Mouse (Mus musculus): Measurements from ENCODE around the gene Tardbp. TPM values are rescaled to one million over a fixed set of nuclear protein-coding genes. Genes with fewer than 3 reads are reported as not detected.

The Tardbp gene
- total RNA-seq (2022): 100 to 1,000 TPM; 116 to 129 (median 124) TPM

DNA sequence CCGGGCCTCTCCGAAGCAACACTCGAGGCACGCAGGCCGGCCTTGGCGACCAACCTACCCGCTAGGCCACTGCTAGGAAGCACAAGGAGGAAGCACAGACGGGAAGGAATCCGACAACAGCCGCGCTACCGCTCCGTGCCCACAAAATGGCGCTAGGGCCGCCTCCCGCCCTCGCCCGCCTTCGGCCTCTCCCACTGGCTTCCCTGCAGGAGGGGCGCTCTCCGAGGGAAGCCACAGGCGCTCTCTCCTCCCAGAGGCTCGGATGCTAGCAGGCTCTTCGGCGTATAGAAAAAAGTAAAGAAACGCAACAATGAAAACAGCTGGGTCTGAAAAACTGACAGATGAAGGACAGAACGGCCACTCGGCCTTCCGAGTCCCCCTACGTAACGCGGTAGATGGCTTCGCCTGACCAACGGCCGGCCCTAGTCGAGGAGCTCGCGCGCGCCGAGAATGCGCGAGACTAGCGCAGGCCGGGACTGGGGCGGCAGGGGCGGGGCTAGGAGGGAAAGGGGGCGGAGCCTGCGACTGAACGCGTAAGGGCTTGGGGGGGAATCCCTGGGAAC lies at the start of gene Tardbp:
TSS of gene Tardbp (minus strand) at position 397 of the 563 bp plus-strand sequence.
- peak; percentile 92 to 94 for DNase-seq (ENCODE audit: low spot score in 2 of 2)

DNA sequence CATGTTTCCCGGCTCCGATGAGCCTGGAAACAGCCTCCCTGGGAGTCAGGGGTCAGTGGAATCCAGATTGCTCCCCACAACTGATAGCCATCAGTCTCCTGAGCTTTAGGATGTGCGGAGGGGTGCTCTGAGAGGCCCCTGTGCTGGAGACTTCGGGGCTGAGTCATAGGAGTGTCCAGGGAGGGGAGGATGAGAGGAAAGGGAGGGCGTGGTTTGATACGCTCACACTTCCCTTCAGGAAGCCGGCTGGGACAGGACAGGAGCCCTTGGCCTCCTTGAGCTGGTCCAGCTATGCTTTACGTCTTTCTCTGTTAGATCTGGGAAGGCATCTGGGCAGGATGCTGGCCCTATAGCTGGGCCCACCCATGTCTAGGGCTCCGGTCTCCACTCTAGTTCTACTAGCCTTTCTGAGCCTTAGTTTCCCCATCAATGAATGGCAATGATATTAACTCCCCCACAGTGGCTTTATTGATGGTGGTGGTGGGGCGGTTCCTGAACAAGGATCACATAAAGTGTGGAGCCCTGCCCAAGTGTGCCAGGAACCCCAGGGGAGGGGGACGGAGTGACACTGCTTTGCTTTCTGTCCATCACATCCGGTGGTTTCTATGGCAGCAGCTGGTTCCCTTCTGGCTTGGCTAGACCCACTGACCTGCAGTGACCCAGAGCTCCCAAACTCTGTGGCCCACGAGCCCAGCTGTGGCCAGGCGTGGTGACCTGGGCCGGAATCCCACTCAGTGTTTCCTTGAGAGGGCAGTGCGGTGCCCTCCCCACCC lies 49.6 kb upstream of the Tardbp start:
- no peak for DNase-seq (ENCODE audit: low spot score in 2 of 2)

DNA sequence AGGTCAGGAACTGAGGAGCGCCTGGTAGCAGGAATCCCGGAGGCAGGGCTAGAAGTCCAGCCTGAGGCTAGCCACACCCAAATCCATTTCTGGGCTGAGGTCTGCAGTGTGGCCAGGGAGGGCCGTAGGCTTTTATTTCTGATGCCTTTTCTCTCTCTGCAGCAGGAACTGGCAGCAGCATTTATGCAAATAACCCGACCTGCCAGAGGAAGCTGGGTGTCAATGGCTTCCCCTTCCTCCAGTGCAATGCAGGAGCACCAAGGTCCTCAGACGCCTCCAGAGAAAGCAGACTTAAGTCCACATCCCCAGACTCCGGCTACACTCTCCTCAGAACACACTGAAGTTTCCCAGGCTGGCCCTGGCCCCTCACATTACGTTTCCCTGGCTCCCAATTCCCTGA lies 48.2 kb upstream of the Tardbp start:
- DNase-seq (ENCODE audit: low spot score in 2 of 2): no peak

DNA sequence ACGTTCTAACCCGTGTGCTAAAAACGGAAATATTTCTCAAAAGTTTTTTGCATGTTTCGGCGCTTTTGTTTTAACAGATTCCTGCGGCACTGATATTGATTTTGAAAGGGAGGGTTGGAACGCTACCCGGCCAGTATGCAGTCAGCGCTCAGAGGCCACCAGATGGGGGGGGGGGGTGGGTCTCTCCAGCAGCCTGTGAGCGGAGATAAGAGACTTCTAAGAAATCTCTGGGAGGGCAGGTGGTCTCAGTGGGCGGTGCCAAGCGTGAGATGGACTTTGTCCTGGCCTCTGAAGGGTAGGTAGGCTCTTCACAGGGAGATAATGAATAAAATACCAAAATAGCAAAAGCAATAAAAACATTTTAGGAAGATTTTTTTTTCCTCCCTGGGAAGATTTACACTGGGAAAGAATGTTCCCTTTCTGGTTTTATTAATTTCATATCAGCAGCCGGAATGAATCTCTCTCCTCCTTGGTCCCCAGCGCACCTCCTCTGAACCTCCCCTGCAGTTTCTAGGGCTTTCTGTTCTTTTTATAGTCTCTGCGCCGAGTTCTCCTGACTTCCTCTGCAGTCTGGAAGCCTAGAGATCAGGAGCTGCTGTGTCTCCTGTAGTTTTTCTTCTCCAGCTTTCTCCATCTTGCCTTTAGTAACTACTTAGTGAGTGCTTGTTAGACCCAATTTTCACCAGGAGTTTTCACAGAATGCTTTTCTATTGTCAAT lies 44.6 kb upstream of the Tardbp start:
- no peak for DNase-seq (ENCODE audit: low spot score in 2 of 2)

DNA sequence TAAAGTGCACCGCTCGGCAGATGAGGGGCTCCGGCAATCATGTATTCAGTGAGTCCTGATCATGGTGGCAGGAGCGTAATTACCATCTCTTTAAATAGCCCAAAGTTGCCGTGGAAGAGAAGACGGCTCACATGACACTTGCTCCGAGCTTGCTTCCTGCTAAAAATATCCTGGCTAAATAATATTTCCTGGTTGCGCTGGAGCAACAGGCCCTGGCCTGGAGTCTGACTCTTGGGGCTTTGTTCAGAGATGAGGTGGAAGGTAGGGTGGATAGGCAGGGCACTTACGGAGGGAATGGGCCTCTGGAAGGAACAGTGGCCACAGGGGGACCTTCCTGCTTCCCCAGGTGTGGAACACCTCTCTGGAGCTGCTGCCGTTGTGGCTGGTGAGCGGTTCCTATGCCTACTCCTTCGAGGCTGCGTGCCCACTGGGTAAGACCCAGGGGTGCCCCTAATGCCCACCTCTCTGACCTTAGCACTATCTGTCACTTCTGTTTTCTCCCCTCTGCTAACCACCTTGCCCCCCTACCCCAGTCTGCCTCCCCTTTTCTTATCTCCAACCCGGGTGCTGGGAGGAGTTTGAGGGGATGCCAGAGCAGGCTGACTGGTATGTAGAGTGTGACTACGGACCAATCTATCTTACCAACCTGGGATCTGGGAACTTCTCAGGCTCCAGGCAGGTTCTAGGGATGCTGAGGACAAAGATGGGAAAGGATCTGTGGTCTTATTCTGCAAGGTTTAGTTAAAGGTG lies 40.4 kb upstream of the Tardbp start:
- peak; percentile 35 to 50 for DNase-seq (ENCODE audit: low spot score in 2 of 2)

DNA sequence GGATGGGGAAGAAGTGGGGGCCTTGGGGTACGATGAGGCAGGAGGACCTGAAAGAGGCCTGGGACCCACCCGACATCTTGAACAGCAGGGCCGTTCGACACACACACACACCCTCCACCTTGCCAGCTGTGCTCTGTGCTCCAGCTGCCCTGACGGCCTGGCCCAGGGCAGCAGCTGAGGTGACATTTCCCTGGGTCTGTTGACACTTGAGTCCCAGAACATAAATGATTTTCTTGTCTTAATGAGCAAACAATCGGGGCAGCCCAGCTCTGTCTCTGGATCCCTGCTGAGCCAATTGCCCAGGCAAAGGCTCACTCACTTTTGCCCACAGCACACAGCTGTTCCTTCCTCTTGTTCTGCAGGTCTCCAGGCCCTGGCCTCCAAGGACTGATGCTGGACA lies 37.2 kb upstream of the Tardbp start:
- no peak for DNase-seq (ENCODE audit: low spot score in 2 of 2)

DNA sequence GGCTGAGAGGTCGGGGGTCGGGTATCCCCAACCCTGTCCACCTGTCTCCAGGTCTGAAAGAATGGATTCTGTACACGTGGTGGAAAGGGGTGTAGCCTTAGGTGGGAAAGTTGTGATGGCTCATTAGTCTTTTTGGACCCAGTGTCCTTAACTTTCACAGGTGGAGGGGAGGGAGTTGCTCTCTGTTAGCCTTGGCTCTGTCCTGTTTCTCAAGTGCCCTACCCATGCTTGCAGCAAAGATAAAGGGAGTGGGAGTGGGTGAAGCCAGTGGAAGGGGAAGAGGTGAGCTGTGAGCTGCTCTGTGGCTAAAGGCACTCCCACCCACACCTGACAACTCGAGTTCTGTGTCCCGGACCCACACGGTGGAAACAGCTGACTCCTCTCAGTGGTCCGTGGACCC lies 36.5 kb upstream of the Tardbp start:
- no peak for DNase-seq (ENCODE audit: low spot score in 2 of 2)

DNA sequence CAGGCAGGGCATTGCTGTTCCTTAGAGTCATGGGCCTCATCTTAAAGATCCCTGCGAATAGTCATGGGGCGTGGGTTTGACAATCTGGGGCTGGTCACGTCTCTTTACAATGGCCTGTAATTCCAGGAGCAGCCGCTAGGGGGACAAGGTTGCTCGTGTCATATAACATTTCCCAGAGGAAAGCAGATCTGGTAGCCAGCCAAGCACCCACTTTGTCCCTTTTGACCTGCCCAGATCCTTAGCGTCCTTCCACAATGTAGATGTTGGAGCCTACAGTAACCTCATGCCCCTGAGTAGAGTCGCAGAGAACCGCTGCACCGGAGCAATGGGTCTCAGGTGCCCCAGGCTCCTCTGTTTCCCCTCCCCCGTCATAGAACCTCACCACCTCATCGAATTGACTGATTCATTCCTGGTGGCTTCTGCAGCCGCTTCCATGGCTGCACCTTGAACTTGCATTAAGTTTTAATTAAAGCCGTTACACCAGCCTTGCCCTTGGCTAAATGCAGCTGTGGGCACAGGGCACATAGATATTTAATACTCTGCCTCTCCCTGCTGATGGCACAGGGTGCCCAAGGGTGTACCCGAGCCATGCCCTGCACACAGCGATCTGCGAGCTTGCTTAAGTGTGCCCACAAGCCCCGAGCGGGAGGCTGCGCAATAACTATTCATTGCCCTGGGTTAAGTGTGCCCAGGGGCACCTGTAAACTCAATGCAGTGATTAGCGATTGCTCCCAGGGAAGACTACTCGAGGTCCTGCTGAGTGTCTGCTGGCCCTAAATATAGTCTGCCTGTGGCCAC lies 35.5 kb upstream of the Tardbp start:
- peak; percentile 68 to 75 for DNase-seq (ENCODE audit: low spot score in 2 of 2)

DNA sequence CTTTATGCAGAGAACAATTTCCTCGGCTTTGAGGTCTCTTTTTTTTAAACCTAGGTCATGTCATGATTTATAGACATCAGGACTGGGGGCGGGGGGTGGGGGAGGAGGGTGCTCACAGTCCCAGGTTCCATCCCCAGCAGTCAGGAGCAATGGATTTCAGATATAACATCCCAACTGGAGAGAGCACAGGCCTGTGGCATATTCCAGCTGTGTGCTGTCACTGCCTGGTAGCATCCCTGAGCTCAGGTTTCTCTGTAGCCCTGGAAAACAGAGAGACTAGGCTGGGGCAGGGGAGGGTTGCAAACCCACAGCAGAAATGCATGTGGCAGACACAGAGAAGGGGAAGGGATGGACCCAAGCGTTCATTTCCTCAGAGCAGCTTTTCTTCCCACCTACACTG lies 33.4 kb upstream of the Tardbp start:
- no peak for DNase-seq (ENCODE audit: low spot score in 2 of 2)

DNA sequence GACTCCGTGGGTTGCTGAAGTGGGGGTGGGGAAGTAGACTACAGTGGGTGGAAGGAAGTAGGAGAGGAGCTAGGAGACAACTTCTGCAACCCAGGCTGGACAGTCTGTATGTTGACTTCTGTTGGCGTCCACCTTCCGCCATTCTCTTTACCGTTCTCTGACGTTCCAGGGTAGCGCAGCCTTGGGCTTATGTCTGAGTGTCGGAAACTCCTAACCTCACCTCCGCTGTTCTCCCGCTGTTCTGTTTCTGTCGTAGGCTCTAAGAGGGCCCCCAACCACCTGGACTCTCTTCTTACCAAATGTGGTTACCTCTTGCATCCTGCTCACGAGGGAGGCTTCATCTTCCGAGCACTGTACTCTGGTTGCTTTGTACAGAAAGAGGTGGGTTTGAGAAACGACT lies 31.0 kb upstream of the Tardbp start:
- no peak for DNase-seq (ENCODE audit: low spot score in 2 of 2)

DNA sequence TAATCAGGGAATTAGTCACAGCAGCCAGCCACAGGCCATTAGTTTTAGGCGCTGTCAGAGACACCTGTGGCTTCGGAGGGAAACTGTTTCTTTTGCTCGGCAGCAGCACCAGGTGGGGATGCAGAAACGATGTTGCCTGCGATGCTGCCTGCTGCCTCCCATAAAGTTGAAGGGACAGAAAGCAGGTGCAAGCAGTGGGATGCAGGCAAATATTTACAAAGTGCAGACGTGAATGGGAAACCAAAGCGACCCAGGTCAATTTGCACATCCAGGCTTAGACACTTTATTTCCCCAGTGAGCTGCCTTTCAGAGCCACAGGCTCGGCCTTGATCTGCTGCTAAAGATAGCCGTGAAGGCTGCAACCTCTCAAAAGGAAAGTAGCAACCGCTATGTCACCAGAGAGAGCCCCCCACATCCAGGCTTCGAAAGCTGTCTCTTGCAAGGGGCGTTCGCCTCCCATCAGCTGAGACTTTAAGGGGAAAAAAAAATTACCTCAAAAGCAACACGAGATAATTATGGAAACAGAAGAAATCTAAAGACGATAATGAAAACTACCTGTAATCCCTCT lies 30.0 kb upstream of the Tardbp start:
- DNase-seq (ENCODE audit: low spot score in 2 of 2): no peak

DNA sequence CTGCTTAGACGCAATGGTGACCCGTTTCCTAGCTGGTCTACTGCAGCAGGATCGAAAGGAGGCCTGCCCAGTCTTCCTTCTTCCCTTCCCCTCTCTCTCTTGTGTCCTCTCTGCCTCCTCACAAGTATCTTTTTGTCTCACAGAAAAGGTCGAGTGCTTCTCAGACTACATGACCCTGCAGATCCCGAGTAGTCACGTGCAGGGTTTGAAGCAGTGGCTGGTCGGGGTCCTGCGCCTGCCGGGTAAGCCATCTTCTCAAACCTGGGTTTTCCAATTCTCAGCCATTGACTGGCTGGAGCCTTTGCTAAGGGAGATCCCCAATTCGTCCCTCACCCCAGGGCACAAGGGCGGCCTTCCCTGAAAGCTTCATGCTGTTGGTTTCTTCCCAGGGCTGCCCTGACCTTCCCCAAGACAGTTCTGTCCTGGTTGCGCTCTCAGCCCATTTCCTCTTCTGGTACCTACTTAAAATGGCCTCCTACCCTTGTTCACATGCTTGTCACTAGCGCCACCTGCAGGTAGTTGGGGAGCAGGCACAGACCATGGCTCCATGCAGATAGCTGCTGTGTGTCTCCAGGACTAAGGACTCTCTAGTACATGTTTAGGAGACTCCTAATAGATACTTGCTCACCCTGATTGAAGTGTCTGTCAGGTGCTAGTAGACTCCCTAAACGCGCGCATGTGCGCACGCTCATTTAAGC lies 28.0 kb upstream of the Tardbp start:
- no peak for DNase-seq (ENCODE audit: low spot score in 2 of 2)

DNA sequence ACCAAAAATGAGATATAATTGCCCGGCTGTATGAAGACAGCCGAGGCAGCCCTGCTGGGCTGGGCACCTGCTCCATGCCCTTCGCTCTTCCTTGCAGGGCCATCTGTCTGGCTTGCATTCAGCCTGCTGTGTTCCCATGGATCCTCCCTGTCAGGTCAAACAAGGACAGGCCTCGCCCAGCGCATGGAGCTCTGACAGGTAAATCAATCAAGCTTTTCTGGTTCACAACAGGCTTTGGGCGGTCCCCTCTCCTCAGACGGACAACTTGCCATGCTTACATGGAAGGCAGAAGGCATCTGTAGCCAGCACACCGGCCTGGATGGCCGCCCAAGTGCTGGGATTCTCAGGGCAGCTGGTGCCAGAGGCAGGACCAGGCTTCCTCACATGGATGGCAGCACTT lies 24.2 kb upstream of the Tardbp start:
- peak in 1 of 2 experiments; percentile 34 for DNase-seq (ENCODE audit: low spot score in 2 of 2)

DNA sequence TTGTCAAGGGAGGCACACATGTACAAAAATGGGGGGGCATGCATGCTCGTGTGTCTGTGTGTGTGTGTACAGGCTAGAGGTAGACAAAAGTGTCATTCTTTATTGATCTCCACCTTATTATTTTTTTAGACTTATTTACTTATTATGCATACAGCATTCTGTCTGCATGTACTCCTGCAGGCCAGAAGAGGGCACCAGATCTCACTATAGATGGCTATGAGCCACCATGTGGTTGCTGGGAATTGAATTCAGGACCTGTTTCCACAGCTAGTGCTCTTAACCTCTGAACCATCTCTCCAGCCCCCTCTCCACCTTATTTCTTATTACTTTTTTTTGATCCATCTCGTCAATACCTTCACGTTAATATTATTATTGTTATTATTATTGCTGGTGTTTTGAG lies 22.5 kb upstream of the Tardbp start:
- no peak for DNase-seq (ENCODE audit: low spot score in 2 of 2)

DNA sequence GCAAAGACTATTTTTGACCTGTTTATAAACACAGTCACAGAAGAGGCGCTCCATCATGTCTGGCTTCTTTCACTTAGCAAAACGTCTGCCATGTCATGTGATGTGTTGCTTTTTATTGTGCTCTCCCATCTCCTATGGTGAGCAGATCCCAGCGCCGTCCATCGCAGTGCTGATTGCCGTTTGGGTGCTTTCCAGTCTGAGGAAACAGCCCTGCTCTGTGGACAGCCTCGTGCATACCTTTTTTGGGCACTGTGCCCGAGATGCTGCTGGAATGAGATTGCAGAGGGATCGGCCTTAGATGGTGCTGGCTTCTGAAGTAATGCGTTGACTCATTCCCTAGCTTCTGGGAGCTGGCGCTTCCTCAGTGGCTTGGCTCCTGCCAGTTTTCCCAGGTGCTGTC lies 19.8 kb upstream of the Tardbp start:
- no peak for DNase-seq (ENCODE audit: low spot score in 2 of 2)

DNA sequence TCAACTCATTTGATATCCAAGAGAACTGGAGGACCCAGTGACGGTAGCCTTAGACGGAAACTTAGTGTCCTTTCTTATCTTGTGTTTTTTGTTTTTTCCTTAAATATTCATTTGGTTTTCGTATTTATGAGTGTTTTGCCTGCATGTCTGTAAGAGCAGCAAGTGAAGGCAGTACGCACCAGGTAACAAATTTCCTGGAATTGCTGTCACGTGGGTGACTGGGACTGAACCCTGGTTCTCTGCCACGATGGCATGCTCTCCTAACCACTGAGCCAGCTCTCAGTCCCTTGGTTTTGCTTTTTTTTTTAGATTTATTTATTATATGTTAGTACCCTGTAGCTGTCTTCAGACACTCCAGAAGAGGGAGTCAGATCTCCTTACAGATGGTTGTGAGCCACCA lies 18.1 kb upstream of the Tardbp start:
- DNase-seq (ENCODE audit: low spot score in 2 of 2): no peak

DNA sequence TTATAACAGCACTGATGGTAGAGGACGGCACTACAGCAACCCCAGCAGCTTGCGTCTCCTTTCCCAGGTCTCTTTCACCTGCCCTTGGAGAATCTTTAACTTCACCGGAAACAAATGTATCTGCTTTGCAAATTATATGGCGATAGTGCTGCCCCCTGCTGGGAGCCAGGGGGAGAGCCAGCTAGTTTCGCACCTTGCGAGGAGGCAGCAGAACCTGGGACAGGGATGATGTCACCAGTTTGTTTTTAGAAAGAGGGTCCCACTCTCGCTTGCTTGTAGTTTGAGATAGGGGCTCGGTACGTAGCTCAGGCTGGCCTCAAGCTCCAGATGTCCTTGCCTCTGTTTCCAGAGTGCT lies 17.3 kb upstream of the Tardbp start:
- DNase-seq (ENCODE audit: low spot score in 2 of 2): peak in 1 of 2 experiments; percentile 35

DNA sequence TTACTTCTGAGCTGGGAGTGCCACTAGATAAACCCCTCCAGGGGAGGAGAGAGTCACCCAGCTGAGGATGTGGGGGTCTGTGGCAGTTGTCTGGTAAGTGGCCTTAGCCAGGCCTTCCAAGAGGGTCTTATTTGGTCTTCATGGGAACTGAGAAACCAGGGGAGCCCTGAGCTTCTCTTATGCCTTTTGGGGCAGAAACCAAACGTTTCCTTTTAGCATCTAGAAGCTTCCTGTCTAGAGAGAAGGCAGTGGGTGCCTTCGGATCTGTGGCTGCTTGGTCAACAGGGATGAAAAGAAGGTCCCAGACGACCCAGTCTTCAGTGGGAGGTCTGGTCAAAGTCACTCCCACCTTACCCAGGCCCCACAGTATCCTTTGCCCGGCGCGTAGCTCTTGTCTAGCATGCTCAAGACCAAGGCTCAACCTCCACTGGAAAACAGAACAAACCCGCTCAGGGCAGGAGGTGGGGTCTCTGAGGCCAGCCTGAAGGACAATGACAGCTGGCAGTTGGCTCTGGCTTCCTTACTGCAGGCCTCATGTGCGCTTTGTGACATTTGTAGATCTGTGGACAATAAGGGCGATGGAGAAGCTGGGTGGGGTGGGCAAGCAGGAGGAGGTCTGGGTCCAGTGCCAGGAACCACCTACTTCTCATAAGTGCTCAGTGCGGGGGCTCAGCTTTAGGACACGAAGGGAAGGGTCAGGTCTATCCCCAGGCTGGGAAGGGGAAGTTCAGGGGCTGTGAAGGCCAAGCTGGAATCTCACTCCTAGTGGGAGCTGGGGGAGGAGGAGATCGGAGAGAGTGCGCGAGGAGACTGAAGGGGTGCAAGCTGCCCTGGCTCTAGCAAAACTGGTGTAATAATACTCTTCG lies 16.7 kb upstream of the Tardbp start, which contains the start of gene Gm572:
TSS of gene Gm572 (plus strand) at position 27 of the 866 bp plus-strand sequence.
- DNase-seq (ENCODE audit: low spot score in 2 of 2): no peak

DNA sequence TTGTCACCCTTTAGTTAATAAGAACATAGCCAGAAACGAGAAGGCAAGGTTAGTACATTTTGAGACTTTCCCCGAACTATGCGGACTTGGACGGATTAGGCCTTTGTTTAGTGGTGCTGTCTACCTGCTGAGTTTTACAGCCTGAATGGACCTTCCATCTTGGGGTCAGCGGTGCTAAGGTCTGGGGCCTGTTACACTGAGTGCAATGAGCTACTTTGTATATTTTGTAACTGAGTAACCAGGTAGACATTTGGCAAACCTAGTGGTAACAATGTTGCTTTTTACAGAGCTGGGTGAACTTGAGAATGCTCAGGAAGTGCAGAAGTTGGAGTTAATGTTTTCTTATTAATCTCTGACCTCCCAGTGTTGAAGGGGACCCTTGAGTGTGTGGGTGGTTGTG lies 14.3 kb upstream of the Tardbp start:
- DNase-seq (ENCODE audit: low spot score in 2 of 2): no peak
